Mouse (Mus musculus) CH12.LX (cell line): ENCODE measurements around the gene 4931406P16Rik. TPM values are rescaled to one million over a fixed set of nuclear protein-coding genes. Genes with fewer than 3 reads are reported as not detected.

Experiments used
- DNase-seq: peaks from one replicate; pipeline ENCODE4 v3.0.0-alpha.2; 2013; ENCODE audit errors: extremely low read depth
- H3K27ac ChIP-seq: 2 replicates; pipeline ENCODE4 v1.5.1; 2012; ENCODE audit warnings: low read depth, mild to moderate bottlenecking, control low read depth, moderate library complexity; ENCODE audit not compliant: insufficient read depth
- H3K27me3 ChIP-seq: replicated peaks from 2 replicates; pipeline ENCODE3; 2012; ENCODE audit warnings: inconsistent platforms
- H3K36me3 ChIP-seq, 2 experiments: replicated peaks in 1 of 2; 2 replicates each; pipeline versions ENCODE3 to v1.6.1; 2012; ENCODE audit warnings: inconsistent platforms in 1 of 2, low read length in 1 of 2, mild to moderate bottlenecking in 1 of 2, mixed read lengths in 1 of 2, moderate library complexity in 1 of 2; ENCODE audit not compliant: control insufficient read depth in 1 of 2, insufficient read depth in 1 of 2
- H3K4me1 ChIP-seq, 2 experiments: 2 replicates each; pipeline ENCODE4 v1.6.1; 2012; ENCODE audit warnings: inconsistent platforms in 1 of 2, moderate library complexity in 1 of 2; ENCODE audit not compliant: insufficient read depth in 2 of 2, control insufficient read depth in 1 of 2
- H3K4me2 ChIP-seq: 2 replicates; pipeline ENCODE4 v1.6.1; 2012; ENCODE audit warnings: low read depth, mild to moderate bottlenecking, control low read depth; ENCODE audit not compliant: poor library complexity, insufficient read depth, severe bottlenecking
- H3K4me3 ChIP-seq, 3 experiments: fragments of 150-350 bp in 1 of 3; sonication (generic) in 1 of 3; replicated peaks in 1 of 3; 2 replicates each; pipeline versions ENCODE3 to v1.5.1; 2011 to 2012; ENCODE audit warnings: low read depth in 2 of 3, low read length in 2 of 3, mild to moderate bottlenecking in 2 of 3, moderate library complexity in 2 of 3, control low read depth in 1 of 3, improper control_type of control experiment in 1 of 3, inconsistent platforms in 1 of 3, mixed read lengths in 1 of 3; ENCODE audit not compliant: poor library complexity in 1 of 3
- H3K79me2 ChIP-seq: replicated peaks from 2 replicates; pipeline ENCODE4 v1.6.1; 2012; ENCODE audit warnings: mild to moderate bottlenecking, moderate library complexity; ENCODE audit not compliant: control insufficient read depth, poor library complexity, insufficient read depth, severe bottlenecking; ENCODE audit errors: extremely low read depth
- H3K9ac ChIP-seq: 2 replicates; pipeline ENCODE4 v1.6.1; 2012; ENCODE audit warnings: low read depth, mild to moderate bottlenecking, control low read depth, moderate library complexity; ENCODE audit not compliant: insufficient read depth
- H3K9me3 ChIP-seq: replicated peaks from 2 replicates; pipeline ENCODE3; 2012; ENCODE audit warnings: low read length, inconsistent platforms, mixed read lengths
- BHLHE40 ChIP-seq: IDR thresholded peaks from 2 replicates; pipeline ENCODE4 v1.6.1; 2011; ENCODE audit warnings: mild to moderate bottlenecking, low read depth, low read length, improper control_type of control experiment
- CHD1 ChIP-seq: IDR thresholded peaks from 2 replicates; pipeline ENCODE4 v1.6.1; 2012; ENCODE audit warnings: low read depth, low read length, improper control_type of control experiment, inconsistent platforms
- CTCF ChIP-seq, 2 experiments: IDR thresholded peaks in 1 of 2; conservative IDR thresholded peaks in 1 of 2; 2 replicates each; pipeline ENCODE4 v1.5.1; 2011 to 2012; ENCODE audit warnings: low read depth in 2 of 2, low read length in 2 of 2, improper control_type of control experiment in 1 of 2, inconsistent platforms in 1 of 2, mild to moderate bottlenecking in 1 of 2, moderate library complexity in 1 of 2
- E2F4 ChIP-seq: IDR thresholded peaks from 2 replicates; pipeline ENCODE4 v1.6.1; 2011; ENCODE audit warnings: low read depth, low read length, improper control_type of control experiment; ENCODE audit not compliant: insufficient replicate concordance
- EP300 ChIP-seq: IDR thresholded peaks from 2 replicates; pipeline ENCODE4 v1.6.1; 2011; ENCODE audit warnings: low read length, improper control_type of control experiment
- ETS1 ChIP-seq: conservative IDR thresholded peaks from 2 replicates; pipeline ENCODE4 v1.6.1; 2012; ENCODE audit warnings: low read depth, mild to moderate bottlenecking, inconsistent platforms, low read length, improper control_type of control experiment, moderate library complexity
- GABPA ChIP-seq: IDR thresholded peaks from 2 replicates; pipeline ENCODE4 v1.6.1; 2012; ENCODE audit warnings: low read depth, low read length, improper control_type of control experiment, inconsistent platforms; ENCODE audit not compliant: insufficient replicate concordance
- HCFC1 ChIP-seq: IDR thresholded peaks from 2 replicates; pipeline ENCODE4 v1.6.1; 2012; ENCODE audit warnings: low read depth, mild to moderate bottlenecking, inconsistent platforms, low read length, improper control_type of control experiment
- JUN ChIP-seq: IDR thresholded peaks from 2 replicates; pipeline ENCODE4 v1.6.1; 2011; ENCODE audit warnings: low read depth, mild to moderate bottlenecking, low read length, improper control_type of control experiment, moderate library complexity; ENCODE audit not compliant: insufficient read depth
- JUND ChIP-seq: conservative IDR thresholded peaks from 2 replicates; pipeline ENCODE4 v1.6.1; 2011; ENCODE audit warnings: low read depth, low read length, improper control_type of control experiment
- MAX ChIP-seq: IDR thresholded peaks from 2 replicates; pipeline ENCODE4 v1.6.1; 2011; ENCODE audit warnings: low read length, improper control_type of control experiment
- NELFE ChIP-seq: IDR thresholded peaks from 2 replicates; pipeline ENCODE4 v1.6.1; 2011; ENCODE audit warnings: low read depth, low read length, improper control_type of control experiment
- PAX5 ChIP-seq: IDR thresholded peaks from 2 replicates; pipeline ENCODE4 v1.6.1; 2012; ENCODE audit warnings: low read length, inconsistent platforms, mixed read lengths
- POLR2A ChIP-seq: IDR thresholded peaks from 2 replicates; pipeline ENCODE4 v1.6.1; 2011; ENCODE audit warnings: low read depth, mild to moderate bottlenecking, improper control_type of control experiment, low read length
- POLR2AphosphoS2 ChIP-seq: IDR thresholded peaks from 2 replicates; pipeline ENCODE4 v1.6.1; 2011; ENCODE audit warnings: low read depth, low read length, improper control_type of control experiment
- SMC3 ChIP-seq: IDR thresholded peaks from 2 replicates; pipeline ENCODE4 v1.6.1; 2011; ENCODE audit warnings: low read depth, low read length, improper control_type of control experiment
- TCF12 ChIP-seq: IDR thresholded peaks from 2 replicates; pipeline ENCODE4 v1.6.1; 2014; ENCODE audit warnings: low read depth, mild to moderate bottlenecking, inconsistent platforms, low read length, improper control_type of control experiment
- USF2 ChIP-seq: conservative IDR thresholded peaks from 2 replicates; pipeline ENCODE4 v1.6.1; 2011; ENCODE audit warnings: low read depth, low read length, improper control_type of control experiment
- ZC3H11A ChIP-seq: IDR thresholded peaks from 2 replicates; pipeline ENCODE4 v1.6.1; 2012; ENCODE audit warnings: low read depth, mild to moderate bottlenecking, inconsistent platforms, low read length, improper control_type of control experiment
- ZKSCAN1 ChIP-seq: IDR thresholded peaks from 2 replicates; pipeline ENCODE4 v1.6.1; 2012; ENCODE audit warnings: low read depth, inconsistent platforms, low read length, improper control_type of control experiment, borderline replicate concordance
- ZNF384 ChIP-seq: IDR thresholded peaks from 2 replicates; pipeline ENCODE4 v1.6.1; 2012; ENCODE audit warnings: low read depth, low read length, improper control_type of control experiment, inconsistent platforms
- dilution Hi-C: fragments of 300-500 bp; cut with MboI; formaldehyde crosslinking; loops from 2 replicates; pipeline ENCODE4 v1.14.3; 2020; ENCODE audit warnings: low sequenced_read_pairs; ENCODE audit not compliant: extremely low pct_unique_long_range_greater_than_20kb, extremely low pct_ligation_motif_present
- in situ Hi-C: fragments of 300-500 bp; cut with MboI; formaldehyde crosslinking; loops from 3 replicates; pipeline ENCODE4 v1.14.3; 2019; ENCODE audit warnings: low sequenced_read_pairs, low pct_ligation_motif_present, low pct_unique_long_range_greater_than_20kb, mixed read lengths
- polyA plus RNA-seq: library from polyadenylated mRNA; unstranded; fragments of >175 nt; gene quantifications from 2 replicates; pipeline ENCODE4 v1.2.1, GENCODE M21; 2012; ENCODE audit warnings: low read depth; ENCODE audit not compliant: insufficient read length
- total RNA-seq, 2 experiments: library from RNA; depleted of rRNA; stranded (reverse); fragments of 300-350 nt in 1 of 2; fragments of >200 nt in 1 of 2; gene quantifications; 2 replicates each; pipeline ENCODE4 v1.2.3; 2012 to 2014

The 4931406P16Rik gene
- total and polyA plus RNA-seq, 3 experiments: 10.0 to 15.6 (median 11.7) TPM

DNA sequence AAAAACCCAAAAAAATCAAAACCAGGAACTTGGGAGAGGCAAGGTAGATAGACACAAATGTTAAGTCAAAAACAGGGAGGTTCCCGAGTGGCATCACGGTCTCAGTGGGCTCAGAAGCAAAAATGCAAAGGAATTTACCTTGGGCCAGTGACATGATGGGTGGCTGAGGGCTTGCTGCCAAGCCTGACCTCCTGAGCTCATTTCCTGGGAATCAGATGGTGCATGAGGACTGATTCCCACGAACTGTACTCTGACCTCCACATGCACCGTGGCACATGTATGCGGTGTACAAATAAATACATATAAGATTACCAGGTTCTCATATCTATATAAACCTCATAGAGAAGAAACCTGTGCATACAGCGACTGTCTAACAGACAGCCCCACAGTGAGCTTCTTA is 89.0 kb downstream of the 4931406P16Rik start:
- no peak overlapping the region for H3K4me2 ChIP-seq

DNA sequence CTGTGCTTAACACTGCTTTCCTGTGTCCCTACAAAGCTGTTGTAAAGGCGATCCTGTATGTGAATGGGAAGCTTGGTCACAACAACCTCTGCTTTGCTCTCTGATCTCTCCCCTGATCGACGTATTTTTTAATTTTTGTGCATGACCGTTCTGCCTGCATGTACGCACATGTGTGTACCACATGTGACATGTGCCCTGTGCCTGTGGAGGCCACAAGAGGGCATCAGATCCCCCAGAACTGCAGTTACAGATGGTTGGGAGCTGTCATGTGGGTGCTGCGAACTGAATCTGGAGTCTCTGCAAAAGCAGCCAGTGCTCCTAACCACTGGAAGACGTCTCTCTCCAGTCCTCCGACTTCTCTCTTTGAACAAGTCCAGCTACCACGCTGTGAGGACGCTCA is 91.0 kb downstream of the 4931406P16Rik start:
- Histone ChIP-seq H3K9ac (no peak overlapping the region), H3K27me3 (no peaks in the 10 kb centered on the region), H3K36me3 (peaks cover 86 to 98% of the 10 kb centered on the region in 2 experiments), H3K4me2 (no peak overlapping the region), H3K79me2 (peaks cover 15% of the 10 kb centered on the region), H3K4me3 (no peak overlapping the region), H3K27ac (no peak overlapping the region), H3K4me1 (peaks cover 2 to 20% of the 10 kb centered on the region in 2 experiments; a peak in 2 of 4 replicates), H3K9me3 (peaks cover 6% of the 10 kb centered on the region)
- dilution Hi-C loops: no loop called here
- in situ Hi-C loops: no loop called here
- no peak for DNase-seq
- TF ChIP-seq CTCF (conservative IDR thresholded peaks at IDR 0.05 in 1 of 2, IDR thresholded peaks at IDR 0.05 in 1 of 2; ENCODE audit: low read depth in 2 of 2, low read length in 2 of 2) (peak in 1 of 2 experiments; percentile 20; a peak in 1 of 4 replicates), JUN (no peak), ZKSCAN1 (no peak), BHLHE40 (no peak), ZC3H11A (no peak), ZNF384 (no peak)
- TF ChIP-seq, all 38 proteins: peak for 1

More for the DNA sequence above, 89.0 kb downstream of the 4931406P16Rik start:
- Histone ChIP-seq H3K27ac (no peak overlapping the region), H3K9me3 (peaks cover 6% of the 10 kb centered on the region)
- in situ Hi-C loops: no loop called here
- TF ChIP-seq JUND (no peak), ETS1 (no peak), EP300 (no peak), TCF12 (no peak), CHD1 (no peak), NELFE (no peak), SMC3 (no peak), GABPA (no peak), ZNF384 (no peak; the same call in 1 of the 2 replicates), POLR2AphosphoS2 (no peak), E2F4 (no peak), USF2 (no peak), MAX (no peak), PAX5 (no peak), JUN (no peak), HCFC1 (no peak), POLR2A (no peak)
- TF ChIP-seq, all 38 proteins: peak for 0
- Histone ChIP-seq H3K36me3 (peaks cover 78 to 93% of the 10 kb centered on the region in 2 experiments), H3K4me3 (no peak overlapping the region), H3K27me3 (no peaks in the 10 kb centered on the region), H3K79me2 (peaks cover 33% of the 10 kb centered on the region), H3K9ac (no peak overlapping the region), H3K4me1 (peaks cover 5 to 35% of the 10 kb centered on the region in 2 experiments)
- DNase-seq: no peak
- dilution Hi-C loops: no loop called here
